In genomic region chr17:67512699-67513450, GRCm38 (mm10) we compare ENCODE assay signal across 8 mouse cellular contexts.
DNase-seq lines count a peak whose midpoint lies in the region; ATAC-seq and TF ChIP-seq lines count a peak whose summit lies in the region.

No protein-coding gene starts in this region.

- no peak overlapping the region for H3K4me3 ChIP-seq in intestine, postnatal 0 days (ENCODE audit: low read depth, low read length)

- WGBS in intestine, postnatal 0 days: 54% methylated on average over 6 of the region's 6 CpGs

- intact Hi-C loops in left cerebral cortex, postnatal 14 days (cut with DNase I): no loop called here

- peak; percentile 40; the same call in 1 of the 2 replicates for ATAC-seq in granulocyte monocyte progenitor cell, adult 5-6 weeks (replicated peaks; ENCODE audit: poor library complexity, severe bottlenecking)
- no peak for ATAC-seq in intestine, postnatal 0 days
- ATAC-seq in activated CD4-positive, CD25-positive, alpha-beta regulatory T cell, adult 4 months: no peak

- H3K9ac ChIP-seq in intestine, postnatal 0 days (ENCODE audit: low read depth, low read length): no peak overlapping the region

- peak overlapping the region; percentile 1; the same call in 1 of the 2 replicates for H3K27ac ChIP-seq in intestine, postnatal 0 days (ENCODE audit: low read depth, low read length)

- no peak overlapping the region for H3K4me2 ChIP-seq in intestine, postnatal 0 days (replicated peaks; ENCODE audit: low read depth)

- no peaks in the 10 kb centered on the region for H3K36me3 ChIP-seq in intestine, postnatal 0 days (ENCODE audit: control insufficient read depth, insufficient read depth)

- peak; percentile 44 for DNase-seq in adrenal gland, postnatal 25 days
- DNase-seq in lung, adult 18-20 months: peak; percentile 74 to 83
- no peak for DNase-seq in urinary bladder, postnatal 25 days (ENCODE audit: low spot score)
- DNase-seq in left cerebral cortex, postnatal 14 days (ENCODE audit: low spot score in 2 of 2): no peak
- no peak for DNase-seq in adipocyte (ENCODE audit: low spot score)

- H3K27me3 ChIP-seq in intestine, postnatal 0 days (replicated peaks; ENCODE audit: control insufficient read depth, insufficient read depth, low read length): no peaks in the 10 kb centered on the region

- H3K9me3 ChIP-seq in intestine, postnatal 0 days (ENCODE audit: control insufficient read depth): no peaks in the 10 kb centered on the region

- TF ChIP-seq CTCF in intestine, postnatal 0 days (IDR thresholded peaks at IDR 0.05; ENCODE audit: low read depth): no peak

- no peaks in the 10 kb centered on the region for H3K4me1 ChIP-seq in intestine, postnatal 0 days (replicated peaks; ENCODE audit: control insufficient read depth, insufficient read depth, low read length)

Comparison
In these comparisons a context has a peak if more than half of its experiments do, and no peak if none do; other contexts are left out.
1. DNase-seq: peak in adrenal gland, postnatal 25 days (single experiment) and lung, adult 18-20 months (2 of 2); none in urinary bladder, postnatal 25 days (single experiment), left cerebral cortex, postnatal 14 days (0 of 2) and adipocyte (single experiment).